Mouse (Mus musculus) forelimb bud, embryonic 11.5 days (tissue): ENCODE data around the gene Slc1a2.

ENCODE experiments used
- DNase-seq: peaks from one replicate; pipeline ENCODE4 v3.0.0-alpha.2; 2012; ENCODE audit warnings: low read depth, low spot score

The Slc1a2 gene

DNA sequence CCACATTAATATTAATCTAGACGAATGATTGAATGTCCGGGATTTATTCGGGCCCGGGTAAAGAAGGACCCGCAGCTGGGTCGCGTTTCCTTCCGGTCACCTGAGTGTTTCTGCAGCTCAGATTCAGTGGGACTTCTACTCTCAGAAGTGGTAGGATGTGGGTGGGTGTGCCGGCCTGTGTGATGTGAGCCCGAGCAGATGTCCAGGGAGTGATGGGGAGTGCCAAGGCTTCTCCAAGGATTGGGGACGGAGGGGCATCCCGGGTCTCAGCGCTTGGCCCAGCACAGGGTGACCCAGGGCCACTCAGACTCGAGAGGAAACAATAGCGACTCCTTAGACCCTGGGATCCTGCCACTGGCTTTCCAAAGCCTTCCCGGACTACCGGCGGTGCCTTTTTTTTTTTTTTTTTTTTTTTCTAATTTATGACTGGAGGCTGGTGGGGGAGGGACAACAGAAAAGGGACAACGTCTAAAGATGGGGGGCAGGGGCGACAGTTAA is at the start of gene Slc1a2:
Gene Slc1a2 (plus strand): TSS at position 497 of the 498 bp plus-strand sequence.
- DNase-seq: no peak

GRCm38 (mm10) chr2:102610485-102610884 is 48.0 kb upstream of the Slc1a2 start:
- DNase-seq: no peak

DNA sequence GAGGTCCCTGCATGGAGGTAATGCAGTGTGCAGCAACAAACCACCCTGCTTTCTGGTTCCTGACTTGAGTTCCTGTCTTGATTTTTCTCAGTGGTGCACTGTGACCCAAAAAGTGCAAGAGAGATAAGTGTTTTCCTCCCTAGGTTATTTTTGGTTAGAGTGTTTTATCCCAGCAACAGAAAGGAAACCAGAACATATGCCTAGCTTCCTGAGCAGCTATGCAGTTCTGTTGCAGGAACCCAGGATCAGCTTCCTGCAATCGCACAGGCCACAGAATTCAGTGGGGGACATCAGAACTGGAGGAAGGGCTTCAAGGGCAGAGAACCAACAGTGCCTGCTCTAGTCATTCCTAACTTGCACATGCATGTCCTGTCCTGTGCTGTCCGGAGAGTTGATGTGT is 41.8 kb upstream of the Slc1a2 start:
- DNase-seq: no peak

DNA sequence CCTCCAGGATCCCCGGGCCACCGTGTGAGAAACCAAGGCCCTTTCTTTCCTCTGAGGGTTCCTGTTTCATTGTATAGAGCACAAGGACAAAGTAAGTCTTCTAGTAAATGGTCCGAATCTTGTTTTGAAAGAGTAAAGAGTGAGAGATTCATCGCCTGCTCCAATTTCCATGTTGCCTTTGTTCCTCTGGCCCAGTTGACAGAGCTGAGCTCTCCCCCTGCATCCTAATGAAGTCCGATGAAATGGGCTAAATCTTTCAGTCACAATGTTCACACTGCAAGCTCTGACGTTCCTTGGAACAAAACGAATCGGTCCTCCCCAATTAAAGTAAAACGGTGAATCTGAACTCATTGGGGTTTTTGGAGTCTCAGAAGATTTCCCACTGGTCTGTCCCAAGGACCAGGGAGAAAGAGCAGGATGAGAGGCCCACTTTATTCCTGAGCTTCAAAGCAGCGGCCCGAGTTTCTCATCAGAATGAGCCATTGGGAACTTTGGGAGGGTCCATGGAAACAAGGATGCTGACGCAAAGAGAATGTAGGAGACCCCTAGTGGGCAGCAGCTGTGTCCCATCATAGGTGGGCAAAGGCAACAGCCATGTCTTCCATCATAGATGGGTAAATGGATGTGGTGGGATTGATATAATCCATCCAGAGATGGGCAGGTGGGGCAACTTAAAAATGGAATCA is 37.6 kb upstream of the Slc1a2 start:
- no peak for DNase-seq

DNA sequence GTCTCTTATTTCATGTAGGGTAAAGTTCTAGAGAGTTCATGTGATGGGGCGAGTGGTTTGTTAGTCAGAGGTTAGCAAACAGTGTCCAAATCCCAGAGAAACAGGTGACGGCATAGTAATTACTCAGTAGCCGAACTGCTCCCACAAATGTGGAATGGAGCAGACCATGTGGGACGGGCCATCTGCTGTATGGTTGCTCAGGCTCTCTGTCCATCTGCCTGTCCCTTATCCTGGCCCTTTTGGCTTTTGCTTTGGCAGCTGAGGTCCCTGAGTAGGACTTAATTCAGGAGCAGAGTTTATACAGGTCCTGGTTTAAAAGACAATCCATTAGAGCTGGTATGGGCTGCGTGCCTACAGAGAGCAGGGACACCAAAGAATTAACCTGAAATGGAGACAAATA is 36.3 kb upstream of the Slc1a2 start:
- no peak for DNase-seq

DNA sequence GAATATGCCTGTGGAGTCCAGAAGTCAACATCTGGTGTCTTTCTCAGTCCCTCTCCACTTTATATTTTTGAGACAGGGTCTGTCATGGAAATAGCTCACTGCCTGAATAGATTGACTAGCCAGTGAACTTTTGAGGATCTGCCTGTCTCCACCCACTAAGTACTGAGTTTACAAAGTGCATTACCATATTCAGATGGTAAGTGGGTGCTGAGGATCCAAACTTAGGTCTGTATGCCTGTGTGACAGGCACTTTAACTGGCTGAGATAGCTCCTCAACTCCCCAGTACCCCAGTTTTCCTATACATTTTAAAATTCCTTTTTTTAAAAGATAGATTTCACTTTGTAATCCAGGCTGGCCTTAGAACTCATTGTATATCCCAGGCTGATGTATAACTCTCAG is 35.5 kb upstream of the Slc1a2 start:
- DNase-seq: no peak

DNA sequence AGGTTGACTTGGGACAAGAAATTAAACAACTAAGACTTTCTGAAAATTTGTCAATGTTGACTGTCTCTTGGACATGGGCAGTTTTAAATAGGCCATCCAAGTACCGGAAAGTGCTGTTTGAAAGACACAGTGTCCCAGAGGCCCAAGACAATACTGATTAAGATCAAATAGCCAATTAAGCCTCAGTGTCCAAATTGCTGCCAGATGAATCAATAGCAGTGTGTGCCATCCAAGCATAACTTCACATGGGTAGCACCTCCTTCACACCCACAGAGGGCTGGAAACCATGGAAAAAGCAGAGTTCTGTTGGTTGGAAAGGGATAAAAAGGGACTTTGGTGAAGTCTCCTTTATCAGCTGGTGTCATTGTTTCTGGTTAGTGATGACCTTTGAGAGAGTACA is 33.9 kb upstream of the Slc1a2 start:
- no peak for DNase-seq

DNA sequence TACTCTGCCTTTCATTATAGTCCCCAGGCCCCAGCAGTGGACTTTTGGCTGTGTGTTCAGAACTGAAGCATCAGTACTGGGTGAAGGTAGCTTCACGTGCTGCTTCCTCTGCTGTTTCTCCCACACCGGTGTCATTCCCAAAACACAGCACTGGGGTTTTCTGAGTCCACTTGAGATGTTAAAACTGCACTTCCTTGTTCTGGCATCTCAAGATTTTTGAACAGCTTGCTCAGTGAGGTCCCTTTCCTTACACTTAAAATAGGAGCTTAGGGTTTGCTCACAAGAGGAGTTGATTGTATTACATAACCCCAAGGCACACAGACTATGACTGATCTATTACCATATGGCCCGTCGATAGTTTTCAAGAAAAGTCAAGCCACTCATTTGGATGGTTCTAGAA is 26.1 kb upstream of the Slc1a2 start:
- no peak for DNase-seq

DNA sequence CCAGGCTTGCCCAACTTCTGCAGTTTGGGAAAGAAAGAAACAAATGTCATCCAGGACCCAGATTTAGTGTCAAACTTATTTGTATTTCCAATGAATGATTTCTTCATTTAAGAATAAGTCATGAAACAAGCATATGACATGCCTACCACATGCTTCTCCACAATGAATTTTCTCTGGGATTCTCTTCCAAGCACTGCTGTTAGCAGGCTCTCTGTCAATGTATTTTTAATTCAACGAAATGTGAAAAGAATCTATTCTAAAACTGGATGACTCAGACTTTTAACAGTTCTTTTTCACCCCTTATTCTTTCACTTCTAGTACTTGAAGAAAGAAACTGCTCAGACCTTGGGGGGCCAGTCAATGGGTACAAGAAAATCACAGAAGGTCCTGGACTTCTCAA is 24.4 kb upstream of the Slc1a2 start:
- no peak for DNase-seq

DNA sequence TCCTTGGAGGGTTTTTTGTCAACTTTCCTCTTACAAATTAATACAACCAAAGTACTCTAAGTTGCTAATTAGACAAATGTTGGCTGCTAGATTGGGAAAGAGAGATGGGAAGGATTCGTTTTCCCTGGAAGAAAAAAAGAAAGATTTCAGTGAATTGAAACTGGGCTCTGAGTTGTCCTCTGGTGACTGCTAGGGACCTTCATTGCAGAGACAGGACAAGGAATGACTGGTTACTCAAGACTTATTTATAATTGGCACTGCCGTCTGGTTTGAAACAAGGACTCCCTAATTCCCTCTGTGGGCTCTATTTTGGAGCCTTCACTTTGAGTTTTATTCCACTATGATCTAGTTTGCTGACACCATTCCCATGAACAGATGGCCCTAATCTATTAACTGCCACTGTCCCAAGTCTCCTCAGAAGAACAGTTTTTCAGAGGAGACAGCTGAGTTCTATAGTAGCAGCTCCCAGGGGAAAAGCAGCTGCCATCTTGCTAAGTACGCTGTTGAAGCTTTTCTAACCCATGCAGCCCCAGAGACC is 22.9 kb upstream of the Slc1a2 start:
- no peak for DNase-seq

GRCm38 (mm10) chr2:102636116-102636600 is 22.3 kb upstream of the Slc1a2 start:
- no peak for DNase-seq

DNA sequence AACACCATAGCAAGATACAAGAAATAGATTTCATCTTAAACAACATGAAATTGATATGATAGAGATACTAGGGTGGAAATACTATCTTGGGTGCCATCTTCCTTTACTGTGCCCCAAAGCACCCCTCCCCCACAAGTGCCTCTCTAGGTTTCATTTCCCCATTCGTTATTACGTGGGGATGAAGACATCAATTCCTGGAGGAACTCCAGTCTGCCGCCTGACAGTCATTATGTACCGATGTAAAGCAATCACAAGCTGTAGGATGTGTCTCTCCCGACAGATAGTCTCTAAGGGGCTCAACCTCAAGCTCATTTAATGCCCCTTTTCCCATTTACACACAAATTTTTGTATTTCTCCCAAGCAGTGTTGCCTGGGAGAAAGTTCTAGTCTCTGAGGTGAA is 20.3 kb upstream of the Slc1a2 start:
- no peak for DNase-seq

GRCm38 (mm10) chr2:102638690-102639089 is 19.8 kb upstream of the Slc1a2 start:
- DNase-seq: no peak

DNA sequence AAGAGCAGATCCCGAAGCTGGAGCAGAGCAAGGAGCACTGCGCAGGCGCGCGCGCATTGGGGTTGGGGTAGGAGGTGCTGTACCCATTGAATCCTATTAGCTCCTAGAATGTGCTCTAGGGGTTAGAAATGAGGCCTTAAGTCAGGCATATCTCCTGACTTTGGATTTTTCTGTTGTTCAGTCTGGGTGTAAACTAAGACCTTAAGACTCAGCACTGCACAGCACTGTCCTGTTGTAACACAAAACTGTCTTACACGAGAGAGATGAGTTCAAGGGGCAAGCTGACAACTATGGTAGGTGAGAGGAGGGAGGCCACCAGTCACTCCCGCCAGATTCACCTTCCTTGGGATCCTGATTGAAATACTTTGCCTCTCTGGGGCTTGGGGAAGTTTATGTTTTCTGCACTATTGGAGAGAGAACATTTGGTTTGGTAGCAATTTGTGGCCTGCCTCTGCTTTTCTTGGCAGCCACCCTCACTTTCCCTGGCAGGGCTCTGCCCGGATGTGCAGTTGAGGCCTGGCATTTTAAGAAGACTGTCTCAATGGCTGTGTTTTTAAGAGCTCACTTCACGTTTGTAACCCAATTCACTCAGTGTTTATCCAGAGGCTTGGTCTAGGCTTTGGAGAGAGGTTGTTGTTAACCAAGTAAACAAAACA is 9.5 kb upstream of the Slc1a2 start:
- DNase-seq: no peak

DNA sequence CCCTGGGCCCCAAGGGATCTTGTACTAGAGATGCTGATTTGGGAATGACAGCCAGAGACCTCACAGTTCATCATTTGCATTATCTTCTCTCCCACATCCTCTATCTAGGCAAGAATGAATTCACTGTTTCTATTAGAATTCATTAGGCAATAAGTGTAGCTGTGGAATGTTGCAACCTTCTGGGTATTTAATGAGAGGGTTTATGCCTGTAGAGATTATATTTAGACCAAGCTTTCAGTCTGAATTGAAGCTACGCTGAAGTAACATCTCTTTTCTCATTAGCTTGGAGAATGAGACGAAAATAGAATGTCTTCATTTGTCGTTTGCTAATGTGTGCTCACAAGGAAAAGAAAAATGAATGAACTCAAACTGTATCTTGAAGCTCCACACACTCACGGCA is 8.1 kb upstream of the Slc1a2 start:
- DNase-seq: no peak

GRCm38 (mm10) chr2:102655966-102656725 is 2.3 kb upstream of the Slc1a2 start:
- no peak for DNase-seq

- no peak for DNase-seq
Measured at GRCm38 (mm10) chr2:102657726-102658125, 733 bp upstream of the Slc1a2 start.

DNA sequence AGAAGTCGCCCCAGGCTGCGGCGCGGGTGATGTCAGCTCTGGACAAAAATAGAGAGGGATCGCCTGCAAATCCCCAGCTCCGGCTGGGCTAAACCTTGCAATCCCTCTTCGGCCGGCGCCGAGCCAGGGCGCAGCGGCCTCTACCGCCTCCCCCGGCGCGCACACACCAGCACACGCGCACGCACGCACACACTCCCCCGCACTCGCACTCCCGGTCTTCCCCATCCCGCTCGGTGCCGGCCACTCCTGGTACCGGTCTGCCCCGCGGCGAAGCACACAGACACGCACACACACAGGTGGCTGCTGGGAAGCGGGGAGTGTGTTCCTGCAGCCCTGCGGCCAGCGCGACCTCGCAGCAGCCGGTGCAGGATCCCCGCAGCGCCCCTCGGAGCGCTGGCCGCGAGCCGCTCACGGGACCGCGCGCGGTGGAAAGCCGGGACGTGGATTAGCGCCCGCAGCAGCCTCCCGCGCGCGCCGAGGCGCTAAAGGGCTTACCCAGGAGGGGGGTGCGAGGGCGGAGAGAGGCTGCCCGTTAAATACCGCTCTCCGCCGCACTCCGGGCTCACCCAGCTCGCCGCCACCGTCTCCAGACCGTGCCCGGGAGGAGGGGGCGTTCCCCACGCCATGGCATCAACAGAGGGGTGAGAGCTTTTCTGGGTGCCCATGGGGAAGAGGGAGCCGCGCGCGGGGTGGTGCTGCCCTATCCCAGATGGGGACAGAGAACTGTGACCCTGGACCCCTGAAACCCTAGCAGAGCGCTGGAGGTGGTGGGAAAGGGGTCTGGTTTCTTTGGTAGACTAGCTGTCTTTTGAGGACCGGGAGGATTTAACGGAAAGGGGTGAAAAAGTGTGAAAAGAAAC is 432 bp downstream of the Slc1a2 start:
- peak; percentile 49 for DNase-seq

- no peak for DNase-seq
Measured at GRCm38 (mm10) chr2:102659521-102659830, 1.0 kb downstream of the Slc1a2 start.

GRCm38 (mm10) chr2:102661052-102661451 is 2.6 kb downstream of the Slc1a2 start:
- DNase-seq: no peak

- no peak for DNase-seq
Measured at GRCm38 (mm10) chr2:102662911-102663310, 4.5 kb downstream of the Slc1a2 start.
